Mouse (Mus musculus) Patski (cell line): ENCODE measurements at regions not wholly inside any gene's neighbourhood (a gene's known extent, or its start where the extent isn't known, plus 50 kb on each side); places are given as distances from the start of the nearest gene placed in this dataset.

Experiments
- ATAC-seq: fragments of 100-300 bp; one replicate; pipeline ENCODE4 v1.8.0; 2021
- CTCF ChIA-PET: fragments of 350-600 bp; sonication (Branson Sonifier 250); formaldehyde crosslinking; loops from one replicate; lab custom pipeline; 2022; ENCODE audit warnings: inconsistent platforms; lab: Charles Lee
- POLR2A ChIA-PET: fragments of 350-600 bp; sonication (Branson Sonifier 250); formaldehyde crosslinking; loops from one replicate; lab custom pipeline; 2022; ENCODE audit warnings: antibody characterized with exemption, inconsistent platforms; lab: Charles Lee
- DNase-seq: peaks from one replicate; pipeline ENCODE4 v3.0.0-alpha.2; 2011; ENCODE audit warnings: low read depth, low spot score
- H3K27me3 ChIP-seq: fragments of 371-371 bp; one replicate; pipeline ENCODE4 v1.5.1; 2021
- CTCF ChIP-seq: fragments of 100-300 bp; IDR thresholded peaks from one replicate; pipeline ENCODE4 v1.5.1; 2021
- in situ Hi-C: fragments of 300-500 bp; cut with MboI; formaldehyde crosslinking; loops from 3 replicates; pipeline ENCODE4 v1.11.1; 2018; ENCODE audit warnings: low pct_unique_long_range_greater_than_20kb, mixed read lengths

- DNase-seq (no peak), ATAC-seq (no peak)
- H3K27me3 ChIP-seq, result no peaks in the 10 kb centered on the region
- in situ Hi-C loops, result no loop called here
- POLR2A ChIA-PET, result no interaction called here
- CTCF ChIA-PET, result no interaction called here
- TF ChIP-seq CTCF, result no peak
Measured at GRCm38 (mm10) chr15:5414401-5414800, 170.4 kb upstream of the Ptger4 start.

GRCm38 (mm10) chr15:5416031-5416430, 172.0 kb upstream of the Ptger4 start:
- CTCF ChIA-PET, result interaction anchor here (1.4 kb wide), 1 partner anchor 12 kb away, joined by 3 read pairs; no protein-coding TSS in a partner anchor
- DNase-seq, result no peak
- in situ Hi-C loops, result no loop called here
- no peaks in the 10 kb centered on the region for H3K27me3 ChIP-seq
- POLR2A ChIA-PET, result no interaction called here
- no peak for TF ChIP-seq CTCF
- ATAC-seq, result no peak

- no peak for DNase-seq
- no peak for ATAC-seq
- in situ Hi-C loops, result no loop called here
- no peak for TF ChIP-seq CTCF
- CTCF ChIA-PET, result no interaction called here
- POLR2A ChIA-PET, result no interaction called here
- no peaks in the 10 kb centered on the region for H3K27me3 ChIP-seq
Measured at GRCm38 (mm10) chr15:5426641-5427040, 182.7 kb upstream of the Ptger4 start.

- DNase-seq (no peak), ATAC-seq (no peak)
- ChIA-PET CTCF (no interaction called here), POLR2A (no interaction called here)
- no peak for TF ChIP-seq CTCF
- in situ Hi-C loops, result no loop called here
- H3K27me3 ChIP-seq, result no peaks in the 10 kb centered on the region
Measured at GRCm38 (mm10) chr15:5427319-5428048, 183.5 kb upstream of the Ptger4 start.

GRCm38 (mm10) chr15:5432018-5432417, 188.0 kb upstream of the Ptger4 start:
- DNase-seq (no peak), ATAC-seq (no peak)
- ChIA-PET POLR2A (no interaction called here), CTCF (no interaction called here)
- in situ Hi-C loops, result no loop called here
- no peaks in the 10 kb centered on the region for H3K27me3 ChIP-seq
- TF ChIP-seq CTCF, result no peak

- ChIA-PET CTCF (no interaction called here), POLR2A (no interaction called here)
- DNase-seq (no peak), ATAC-seq (no peak)
- H3K27me3 ChIP-seq, result no peaks in the 10 kb centered on the region
- TF ChIP-seq CTCF, result no peak
- in situ Hi-C loops, result no loop called here
Measured at GRCm38 (mm10) chr15:5437020-5437419, 193.0 kb upstream of the Ptger4 start.

- no peaks in the 10 kb centered on the region for H3K27me3 ChIP-seq
- POLR2A ChIA-PET, result interaction anchor here (0.6 kb wide), 1 partner anchor 1041 kb away, joined by 3 read pairs; no protein-coding TSS in a partner anchor
- no peak for DNase-seq
- CTCF ChIA-PET, result no interaction called here
- ATAC-seq, result peak; percentile 83
- no peak for TF ChIP-seq CTCF
- in situ Hi-C loops, result no loop called here
Measured at GRCm38 (mm10) chr15:5446040-5446755, 202.2 kb upstream of the Ptger4 start.

GRCm38 (mm10) chr15:5446756-5447314, 202.8 kb upstream of the Ptger4 start:
- POLR2A ChIA-PET, result interaction anchor here (0.6 kb wide), 1 partner anchor 1040 kb away, joined by 3 read pairs; no protein-coding TSS in a partner anchor
- DNase-seq, result peak; percentile 51
- ATAC-seq, result peak; percentile 51
- CTCF ChIA-PET, result no interaction called here
- in situ Hi-C loops, result no loop called here
- TF ChIP-seq CTCF, result no peak
- no peaks in the 10 kb centered on the region for H3K27me3 ChIP-seq

GRCm38 (mm10) chr15:5447707-5448496, 203.9 kb upstream of the Ptger4 start:
- no peak for TF ChIP-seq CTCF
- in situ Hi-C loops, result no loop called here
- DNase-seq (no peak), ATAC-seq (no peak)
- POLR2A ChIA-PET, result no interaction called here
- H3K27me3 ChIP-seq, result no peaks in the 10 kb centered on the region
- CTCF ChIA-PET, result no interaction called here

GRCm38 (mm10) chr15:5459083-5459482, 215.1 kb upstream of the Ptger4 start:
- ChIA-PET POLR2A (no interaction called here), CTCF (no interaction called here)
- in situ Hi-C loops, result no loop called here
- no peak for TF ChIP-seq CTCF
- ATAC-seq (no peak), DNase-seq (no peak)
- H3K27me3 ChIP-seq, result no peaks in the 10 kb centered on the region
